Mouse (Mus musculus) myocyte (in vitro differentiated cells): ENCODE measurements around the gene Dennd5a.

Experiments used
- CEBPB ChIP-seq: IDR thresholded peaks from 2 replicates; pipeline ENCODE4 v1.6.1; 2011; ENCODE audit warnings: mild to moderate bottlenecking, moderate library complexity; ENCODE audit not compliant: poor library complexity, insufficient read depth, severe bottlenecking
- E2F4 ChIP-seq: IDR thresholded peaks from one replicate; pipeline ENCODE4 v1.6.1; 2011; ENCODE audit warnings: mild to moderate bottlenecking, control low read depth, moderate library complexity; ENCODE audit not compliant: insufficient read depth
- MAX ChIP-seq: IDR thresholded peaks from one replicate; pipeline ENCODE4 v1.6.1; 2011; ENCODE audit warnings: low read depth, mild to moderate bottlenecking, control low read depth
- MYOD1 ChIP-seq, 3 experiments: IDR thresholded peaks; one replicate each; pipeline ENCODE4 v1.6.1; 2011; ENCODE audit warnings: control low read depth in 2 of 3, low read depth in 2 of 3, mild to moderate bottlenecking in 2 of 3, moderate library complexity in 1 of 3; ENCODE audit not compliant: insufficient read length in 2 of 3, control insufficient read depth in 1 of 3
- MYOG ChIP-seq, 3 experiments: IDR thresholded peaks; one replicate each; pipeline ENCODE4 v1.6.1; 2011; ENCODE audit warnings: control low read depth in 2 of 3, low read depth in 2 of 3, mild to moderate bottlenecking in 2 of 3; ENCODE audit not compliant: insufficient read length in 2 of 3, control insufficient read depth in 1 of 3, insufficient read depth in 1 of 3
- POLR2A ChIP-seq: IDR thresholded peaks from one replicate; pipeline ENCODE4 v1.6.1; 2011; ENCODE audit warnings: low read depth, mild to moderate bottlenecking, control low read depth, moderate library complexity; ENCODE audit not compliant: insufficient read length
- POLR2AphosphoS2 ChIP-seq: IDR thresholded peaks from one replicate; pipeline ENCODE4 v1.6.1; 2011; ENCODE audit warnings: low read depth, control low read depth; ENCODE audit not compliant: insufficient read length
- REST ChIP-seq: IDR thresholded peaks from one replicate; pipeline ENCODE4 v1.6.1; 2011; ENCODE audit warnings: mild to moderate bottlenecking, control low read depth, moderate library complexity; ENCODE audit not compliant: insufficient read depth, insufficient read length
- SRF ChIP-seq: IDR thresholded peaks from one replicate; pipeline ENCODE4 v1.6.1; 2011; ENCODE audit warnings: low read depth; ENCODE audit not compliant: control insufficient read depth, insufficient read length
- TCF12 ChIP-seq: IDR thresholded peaks from one replicate; pipeline ENCODE4 v1.6.1; 2011; ENCODE audit warnings: mild to moderate bottlenecking, control low read depth; ENCODE audit not compliant: poor library complexity, insufficient read depth, severe bottlenecking
- TCF3 ChIP-seq: IDR thresholded peaks from one replicate; pipeline ENCODE4 v1.6.1; 2011; ENCODE audit warnings: low read depth, control low read depth; ENCODE audit not compliant: insufficient read length
- USF1 ChIP-seq: IDR thresholded peaks from one replicate; pipeline ENCODE4 v1.6.1; 2011; ENCODE audit warnings: low read depth, mild to moderate bottlenecking, control low read depth, moderate library complexity

DNA sequence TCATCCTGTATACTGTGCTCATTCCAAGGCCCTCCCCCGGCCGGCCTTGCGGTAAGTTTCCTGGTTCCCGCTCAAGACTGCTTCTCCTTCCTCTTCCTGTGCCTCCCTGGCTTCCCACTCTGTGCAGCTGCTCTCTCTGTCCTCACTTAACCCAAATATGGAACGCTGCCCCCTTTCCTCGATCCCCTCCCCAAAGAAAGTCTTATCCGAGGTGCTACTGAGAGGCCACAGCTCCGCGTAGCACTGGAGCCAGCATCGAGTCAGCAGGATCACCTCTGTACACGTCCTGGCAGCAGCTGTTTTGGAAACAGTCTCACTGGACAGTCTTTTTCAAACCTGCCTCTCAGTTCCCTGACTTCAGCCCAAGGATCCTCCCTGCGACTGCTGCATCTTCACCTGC, 81.1 kb downstream of the Dennd5a start:
- TF ChIP-seq TCF12 (no peak), POLR2A (no peak), MYOD1 (IDR thresholded peaks at IDR 0.05; ENCODE audit: control insufficient read depth in 1 of 3, insufficient read length in 2 of 3, low read depth in 2 of 3) (no peak), MYOG (IDR thresholded peaks at IDR 0.05; ENCODE audit: control insufficient read depth in 1 of 3, insufficient read depth in 1 of 3, insufficient read length in 2 of 3, low read depth in 2 of 3) (no peak), E2F4 (no peak), USF1 (no peak), POLR2AphosphoS2 (no peak), CEBPB (no peak), REST (no peak), MAX (no peak), SRF (no peak), TCF3 (no peak)
